Mouse (Mus musculus) cerebellum, adult 2 months (tissue): Measurements from ENCODE around the gene Iqcb1.

Experiments
- CTCF ChIP-seq: fragments of 200-500 bp; IDR thresholded peaks from 2 replicates; pipeline ENCODE4 v1.5.1; 2011; ENCODE audit warnings: low read depth, mild to moderate bottlenecking, control low read depth, low read length, moderate library complexity, borderline replicate concordance; ENCODE audit not compliant: insufficient read depth
- POLR2A ChIP-seq: fragments of 200-500 bp; IDR thresholded peaks from 2 replicates; pipeline ENCODE4 v1.6.1; 2011; ENCODE audit warnings: low read length, control low read depth, borderline replicate concordance; ENCODE audit not compliant: insufficient read depth

- no peak for TF ChIP-seq POLR2A
- no peak for TF ChIP-seq CTCF
Observed at GRCm38 (mm10) chr16:36794976-36795375, 33.2 kb upstream of the Iqcb1 start.
